Mouse (Mus musculus): ENCODE results near the gene Neurl3. TPM values are rescaled to one million over a fixed set of nuclear protein-coding genes. Genes with fewer than 3 reads are reported as not detected.
A peak's percentile ranks its signal among the peaks of the same experiment; 100 is the strongest.

Gene Neurl3
- total and polyA plus RNA-seq, 2 experiments from 2014 or later = 0.16 to 1.8 TPM

DNA sequence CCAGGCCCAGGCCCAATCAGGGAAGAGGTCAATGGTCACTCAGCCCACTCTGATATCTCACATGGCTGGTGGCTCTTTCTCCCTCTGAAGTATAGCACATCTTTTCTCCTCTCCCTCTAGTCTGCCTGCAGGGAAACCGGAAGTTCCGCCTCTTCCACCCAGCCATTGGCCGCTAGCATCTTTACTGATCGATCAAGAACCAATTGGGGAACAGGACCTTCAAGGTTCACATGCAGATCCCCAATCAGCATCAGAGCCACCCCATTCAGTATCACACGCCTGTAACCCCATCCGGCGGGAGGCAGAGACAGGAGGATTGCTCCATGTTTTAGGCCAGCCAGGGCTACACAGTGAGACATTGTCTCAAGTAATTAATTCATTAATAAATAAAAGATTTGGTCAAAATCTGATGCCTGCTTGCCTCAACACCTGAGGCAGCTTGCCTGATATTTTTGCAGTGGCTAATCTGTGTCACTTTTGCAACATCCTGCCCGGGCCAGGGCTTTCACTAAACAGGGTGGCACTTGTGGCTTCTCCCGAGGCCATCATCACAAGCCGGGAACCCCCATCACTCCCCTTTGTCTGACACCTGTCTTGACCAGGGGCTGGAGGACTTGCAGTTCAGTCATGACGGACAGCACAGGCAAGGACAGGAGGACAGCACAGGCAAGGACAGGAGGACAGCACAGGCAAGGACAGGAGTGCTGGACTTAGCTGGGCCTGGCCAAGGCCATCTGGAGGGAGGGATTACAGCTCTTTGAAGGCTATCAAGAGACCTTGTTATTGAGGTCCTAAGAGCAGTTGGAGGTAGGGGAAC, 40.7 kb upstream of the Neurl3 start:
- Histone ChIP-seq H3K36me3 (ENCODE audit: insufficient read depth, low read length) (peaks cover under 1% of the 10 kb centered on the region), H3K4me3 (ENCODE audit: low read length) (no peak overlapping the region), H3K4me2 (ENCODE audit: low read depth, low read length) (no peak overlapping the region), H3K27ac (no peak overlapping the region), H3K9me3 (ENCODE audit: low read length) (no peaks in the 10 kb centered on the region), H3K4me1 (ENCODE audit: insufficient read depth, low read length) (no peaks in the 10 kb centered on the region), H3K27me3 (ENCODE audit: insufficient read depth, low read length) (no peaks in the 10 kb centered on the region), H3K9ac (replicated peaks; ENCODE audit: low read length) (no peak overlapping the region)
- no peak for TF ChIP-seq CTCF (IDR thresholded peaks at IDR 0.05; ENCODE audit: low read depth)
- ATAC-seq (no peak), DNase-seq (ENCODE audit: low spot score) (peak; percentile 27)
- 89% methylated on average over 11 of the region's 11 CpGs for WGBS

DNA sequence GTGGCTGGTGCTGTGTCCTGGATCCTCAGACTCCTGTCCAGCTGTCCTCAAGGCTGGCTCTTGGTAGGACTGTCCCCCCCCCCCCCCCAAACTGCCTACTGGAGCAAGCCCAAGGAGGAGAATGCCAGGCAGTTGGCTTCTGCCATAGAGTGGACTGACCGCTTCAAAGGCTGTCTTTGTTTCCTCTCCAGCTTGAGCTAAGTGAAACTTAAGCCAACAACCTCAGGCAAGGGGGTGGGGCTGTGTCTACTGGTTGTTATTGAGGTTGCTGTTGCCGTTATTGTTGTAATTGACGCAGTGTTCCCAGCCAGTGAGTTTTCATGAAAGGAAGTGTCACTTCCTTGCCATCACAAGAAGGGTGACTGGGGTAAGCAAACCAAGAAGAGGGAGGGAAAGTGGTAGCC, 35.0 kb upstream of the Neurl3 start:
- Histone ChIP-seq H3K9me3 (ENCODE audit: low read length) (no peaks in the 10 kb centered on the region), H3K4me1 (ENCODE audit: insufficient read depth, low read length) (peaks cover 8% of the 10 kb centered on the region; the same call in 1 of the 2 replicates), H3K4me3 (ENCODE audit: low read length) (peak overlapping the region; percentile 1; the same call in 1 of the 2 replicates), H3K4me2 (ENCODE audit: low read depth, low read length) (peak overlapping the region; percentile 92), H3K27ac (no peak overlapping the region), H3K27me3 (ENCODE audit: insufficient read depth, low read length) (no peaks in the 10 kb centered on the region), H3K36me3 (ENCODE audit: insufficient read depth, low read length) (no peaks in the 10 kb centered on the region), H3K9ac (replicated peaks; ENCODE audit: low read length) (no peak overlapping the region)
- 32% methylated on average over 3 of the region's 3 CpGs for WGBS
- ATAC-seq = peak; percentile 76
- no peak for TF ChIP-seq CTCF (IDR thresholded peaks at IDR 0.05; ENCODE audit: low read depth)
- peak; percentile 81 for DNase-seq (ENCODE audit: low spot score)

DNA sequence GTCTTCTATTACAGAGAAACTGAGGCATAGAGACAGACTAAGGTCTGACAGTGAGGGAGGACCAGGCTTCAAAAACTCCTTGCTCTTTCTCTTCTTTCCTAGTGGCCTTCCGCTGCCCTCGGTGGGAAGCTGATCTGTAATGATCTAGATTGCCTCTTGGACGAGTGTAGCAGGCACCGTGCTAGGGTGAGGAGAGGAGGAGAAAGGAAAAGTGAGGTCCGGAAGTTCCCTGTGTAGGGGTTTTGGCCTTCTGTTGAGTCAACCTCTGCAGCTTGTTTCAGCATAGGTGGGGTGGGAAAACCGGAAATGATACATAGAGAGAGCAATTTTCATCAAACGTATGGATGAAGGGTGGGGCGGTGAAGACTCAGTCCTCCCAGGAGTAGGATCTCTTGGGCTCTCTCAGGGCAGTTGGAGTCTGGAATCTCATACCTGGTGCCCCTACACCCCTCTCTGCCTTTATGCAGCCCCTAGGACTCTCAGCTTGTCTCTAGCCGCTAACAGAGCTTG, 34.5 kb upstream of the Neurl3 start:
- 54% methylated on average over 9 of the region's 9 CpGs for WGBS
- Histone ChIP-seq H3K9me3 (ENCODE audit: low read length) (no peaks in the 10 kb centered on the region), H3K9ac (replicated peaks; ENCODE audit: low read length) (0 out of 2 replicates have a peak overlapping the region, but pooled peaks have one; percentile 67), H3K4me3 (ENCODE audit: low read length) (peak overlapping the region; percentile 56; the same call in 1 of the 2 replicates), H3K36me3 (ENCODE audit: insufficient read depth, low read length) (no peaks in the 10 kb centered on the region), H3K4me1 (ENCODE audit: insufficient read depth, low read length) (peaks cover 8% of the 10 kb centered on the region; the same call in 1 of the 2 replicates), H3K27ac (0 out of 2 replicates have a peak overlapping the region, but pooled peaks have one; percentile 16), H3K4me2 (ENCODE audit: low read depth, low read length) (peak overlapping the region; percentile 92), H3K27me3 (ENCODE audit: insufficient read depth, low read length) (no peaks in the 10 kb centered on the region)
- TF ChIP-seq CTCF (IDR thresholded peaks at IDR 0.05; ENCODE audit: low read depth) = no peak
- ATAC-seq (no peak), DNase-seq (ENCODE audit: low spot score) (no peak)

GRCm38 (mm10) chr1:36308451-36308901, 34.0 kb upstream of the Neurl3 start:
- Histone ChIP-seq H3K4me2 (ENCODE audit: low read depth, low read length) (peak overlapping the region; percentile 92), H3K27me3 (ENCODE audit: insufficient read depth, low read length) (no peaks in the 10 kb centered on the region), H3K36me3 (ENCODE audit: insufficient read depth, low read length) (no peaks in the 10 kb centered on the region), H3K4me1 (ENCODE audit: insufficient read depth, low read length) (peaks cover 8% of the 10 kb centered on the region; the same call in 1 of the 2 replicates), H3K9me3 (ENCODE audit: low read length) (no peaks in the 10 kb centered on the region), H3K9ac (replicated peaks; ENCODE audit: low read length) (peak overlapping the region; percentile 67; the same call in 1 of the 2 replicates), H3K27ac (no peak overlapping the region; the same call in 1 of the 2 replicates), H3K4me3 (ENCODE audit: low read length) (peak overlapping the region; percentile 56)
- ATAC-seq = no peak
- WGBS = 7% methylated on average over 12 of the region's 12 CpGs
- no peak for TF ChIP-seq CTCF (IDR thresholded peaks at IDR 0.05; ENCODE audit: low read depth)
- no peak for DNase-seq (ENCODE audit: low spot score)

DNA sequence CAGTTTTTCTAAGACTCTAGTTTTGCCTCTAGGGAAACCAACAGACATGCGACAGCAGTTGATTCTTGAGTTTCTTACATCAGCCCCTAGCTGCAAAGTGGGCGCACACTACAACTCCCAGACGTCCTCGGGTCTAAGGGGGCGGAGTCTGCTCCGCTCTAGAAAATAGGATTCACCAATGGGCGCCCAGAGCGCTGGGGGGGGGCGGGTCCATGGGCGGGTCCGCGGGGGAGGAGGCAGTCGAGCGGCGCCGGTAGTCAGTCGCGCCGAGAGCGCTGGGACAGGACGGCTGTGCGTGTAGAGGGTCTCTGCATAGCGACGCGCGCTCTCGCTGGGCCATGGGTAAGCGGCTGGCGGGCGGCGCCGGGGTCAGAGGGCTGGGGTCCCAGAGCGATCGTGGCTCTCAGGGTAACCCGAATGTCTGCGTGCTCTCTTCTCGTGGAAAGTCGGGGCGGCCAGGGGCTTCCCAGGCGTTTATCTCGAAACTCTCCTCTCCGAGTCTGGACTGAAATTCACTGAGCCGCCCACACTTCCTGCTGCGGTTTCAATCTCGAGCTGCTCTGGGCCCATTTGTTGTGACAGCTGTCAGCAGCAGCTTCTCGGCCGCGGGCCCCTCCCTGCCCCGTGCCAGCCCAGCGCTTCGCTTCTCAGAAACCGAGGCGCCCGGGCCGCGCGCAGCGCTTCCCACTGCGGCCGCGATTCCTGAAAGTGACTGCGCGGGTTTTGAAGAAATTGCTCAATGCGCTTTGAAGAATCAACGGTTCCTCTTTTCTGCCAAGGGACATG, 33.2 kb upstream of the Neurl3 start, which contains the start of gene Arid5a:
Arid5a (plus strand) TSS at position 239 of the 786 bp plus-strand sequence.
- Histone ChIP-seq H3K9me3 (ENCODE audit: low read length) (no peaks in the 10 kb centered on the region), H3K4me3 (ENCODE audit: low read length) (peak within 1 kb of the TSS; percentile 56), H3K4me1 (ENCODE audit: insufficient read depth, low read length) (peaks cover 8% of the 10 kb centered on the region; the same call in 1 of the 2 replicates), H3K27me3 (ENCODE audit: insufficient read depth, low read length) (no peaks in the 10 kb centered on the region), H3K27ac (peak within 1 kb of the TSS; percentile 64; the same call in 1 of the 2 replicates), H3K36me3 (ENCODE audit: insufficient read depth, low read length) (no peaks in the 10 kb centered on the region), H3K9ac (replicated peaks; ENCODE audit: low read length) (peak within 1 kb of the TSS; percentile 67), H3K4me2 (ENCODE audit: low read depth, low read length) (peak within 1 kb of the TSS; percentile 92)
- peak; percentile 38 for TF ChIP-seq CTCF (IDR thresholded peaks at IDR 0.05; ENCODE audit: low read depth)
- under 1% methylated on average over 62 of the region's 65 CpGs for WGBS
- DNase-seq (ENCODE audit: low spot score) (peak; percentile 97), ATAC-seq (peak; percentile 91)

DNA sequence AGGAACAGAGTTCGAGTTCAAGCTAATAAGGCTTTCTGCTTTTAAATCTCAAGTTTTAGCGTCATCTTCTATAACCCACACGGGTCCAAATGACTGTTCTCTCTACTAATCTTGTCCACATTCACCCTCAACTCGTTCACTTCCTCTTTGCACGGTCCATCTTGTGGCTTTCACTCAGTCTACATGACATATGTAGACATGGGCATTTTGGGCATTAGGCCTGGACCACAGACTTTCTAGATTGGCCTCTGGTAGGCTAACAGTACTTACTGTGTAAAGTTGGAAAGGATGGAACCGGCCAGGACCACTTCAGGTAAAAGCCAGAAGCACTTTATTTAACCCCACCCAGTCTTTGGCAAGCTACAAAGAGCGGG, 32.6 kb upstream of the Neurl3 start:
- WGBS = 69% methylated on average over 7 of the region's 7 CpGs
- ATAC-seq (peak; percentile 1; the same call in 1 of the 2 replicates), DNase-seq (ENCODE audit: low spot score) (no peak)
- Histone ChIP-seq H3K4me1 (ENCODE audit: insufficient read depth, low read length) (peaks cover 8% of the 10 kb centered on the region; the same call in 1 of the 2 replicates), H3K4me2 (ENCODE audit: low read depth, low read length) (no peak overlapping the region), H3K4me3 (ENCODE audit: low read length) (no peak overlapping the region), H3K27ac (no peak overlapping the region), H3K36me3 (ENCODE audit: insufficient read depth, low read length) (no peaks in the 10 kb centered on the region), H3K27me3 (ENCODE audit: insufficient read depth, low read length) (no peaks in the 10 kb centered on the region), H3K9ac (replicated peaks; ENCODE audit: low read length) (no peak overlapping the region), H3K9me3 (ENCODE audit: low read length) (no peaks in the 10 kb centered on the region)
- TF ChIP-seq CTCF (IDR thresholded peaks at IDR 0.05; ENCODE audit: low read depth) = no peak

Measured in hindbrain, postnatal 0 days (tissue).